Mouse (Mus musculus) C2C12 (cell line): ENCODE results near the gene Vac14.

Experiments
- CTCF ChIP-seq: IDR thresholded peaks from one replicate; pipeline ENCODE4 v1.5.1; 2011; ENCODE audit not compliant: control insufficient read depth, insufficient read depth, insufficient read length
- FOSL1 ChIP-seq: IDR thresholded peaks from one replicate; pipeline ENCODE4 v1.8.0; 2011; ENCODE audit warnings: mild to moderate bottlenecking, low read length; ENCODE audit not compliant: poor library complexity, insufficient read depth, severe bottlenecking
- MAX ChIP-seq: IDR thresholded peaks from one replicate; pipeline ENCODE4 v1.6.1; 2011; ENCODE audit warnings: mild to moderate bottlenecking, control low read depth
- MYOD1 ChIP-seq: IDR thresholded peaks from one replicate; pipeline ENCODE4 v1.6.1; 2011; ENCODE audit warnings: low read depth; ENCODE audit not compliant: control insufficient read depth, insufficient read length
- MYOG ChIP-seq: IDR thresholded peaks from one replicate; pipeline ENCODE4 v1.6.1; 2011; ENCODE audit not compliant: control insufficient read depth, insufficient read length; ENCODE audit errors: extremely low read depth
- USF1 ChIP-seq: IDR thresholded peaks from one replicate; pipeline ENCODE4 v1.6.1; 2011; ENCODE audit warnings: low read depth, mild to moderate bottlenecking, control low read depth, moderate library complexity

DNA sequence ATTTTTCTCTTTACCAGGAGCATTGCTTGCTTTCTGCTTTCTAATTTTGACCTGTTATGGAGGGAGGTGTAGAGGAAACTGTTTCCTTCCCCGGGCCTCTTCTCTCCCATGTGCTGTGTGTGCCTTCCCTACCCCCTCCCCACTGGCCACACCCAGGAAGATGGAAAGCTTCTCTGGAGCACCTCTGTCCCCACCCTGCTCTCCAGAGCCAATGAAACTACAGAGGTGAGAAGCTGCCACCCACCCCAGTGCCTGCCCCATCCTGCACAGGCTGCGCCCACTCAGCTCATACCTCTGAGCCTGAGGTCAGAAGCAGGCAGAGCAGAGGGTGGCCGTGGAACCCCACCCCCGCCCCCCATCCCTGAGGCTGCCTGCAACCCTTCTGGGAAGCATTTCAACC is 136.3 kb downstream of the Vac14 start:
- TF ChIP-seq CTCF (no peak), MAX (no peak), USF1 (no peak), MYOD1 (no peak), FOSL1 (no peak), MYOG (no peak)
